In the genomic region with DNA sequence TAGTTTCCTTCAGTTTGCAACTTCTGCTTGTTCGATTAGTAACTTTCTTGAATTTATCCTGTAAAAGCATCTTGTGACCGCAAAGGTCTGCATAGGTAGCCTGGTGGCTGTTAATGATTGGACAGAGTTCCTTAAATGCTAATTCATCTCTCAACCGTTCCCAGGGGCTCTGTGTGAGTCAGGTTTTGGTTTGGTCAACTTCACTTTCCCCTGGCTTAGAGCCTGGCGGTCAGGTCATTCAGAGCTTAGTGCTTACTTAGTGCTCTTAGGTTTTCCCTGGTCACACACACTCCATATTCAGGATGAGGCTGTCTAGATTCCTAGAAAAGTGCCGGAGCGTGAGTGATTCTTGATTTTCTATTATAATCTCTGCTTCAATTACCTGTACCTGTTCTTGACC, we compare ENCODE assay signal across 20 mouse cellular contexts. TPM values are rescaled to one million over a fixed set of nuclear protein-coding genes. Genes with fewer than 3 reads are reported as not detected.
DNase-seq lines count a peak whose midpoint lies in the region; ATAC-seq and TF ChIP-seq lines count a peak whose summit lies in the region.
"Had no signal": no experiment of that assay in that cellular context is flagged by ENCODE, and none has a peak within 500 bp of the region (broad histone marks: within the 10 kb centered on the region; RNA-seq: fewer than 3 reads in every experiment).

No protein-coding gene starts in this region.

- ATAC-seq in intestine, embryonic 15.5 days: peak; percentile 36; the same call in 1 of the 2 replicates
- no peak for ATAC-seq in intestine, embryonic 16.5 days
- ATAC-seq in lung, postnatal 0 days: peak; percentile 94
- no peak for ATAC-seq in hindbrain, embryonic 16.5 days
- ATAC-seq: forebrain, embryonic 13.5 days had no signal

- no peak overlapping the region for H3K4me3 ChIP-seq in intestine, embryonic 15.5 days (replicated peaks)
- H3K4me3 ChIP-seq in intestine, embryonic 16.5 days (ENCODE audit: low read length): no peak overlapping the region
- no peak overlapping the region for H3K4me3 ChIP-seq in lung, postnatal 0 days (ENCODE audit: low read depth, low read length)
- no peak overlapping the region for H3K4me3 ChIP-seq in hindbrain, embryonic 16.5 days (ENCODE audit: low read length)
- H3K4me3 ChIP-seq: forebrain, embryonic 13.5 days; hindbrain, embryonic 15.5 days; layer of hippocampus, adult 2 months; limb, embryonic 15.5 days; midbrain, embryonic 12.5 days had no signal

- H3K9me3 ChIP-seq in intestine, embryonic 15.5 days: no peaks in the 10 kb centered on the region
- H3K9me3 ChIP-seq in intestine, embryonic 16.5 days (ENCODE audit: control insufficient read depth, low read length): peaks cover 4% of the 10 kb centered on the region; the same call in 1 of the 2 replicates
- H3K9me3 ChIP-seq in lung, postnatal 0 days (ENCODE audit: low read length): no peaks in the 10 kb centered on the region
- peaks cover 10% of the 10 kb centered on the region for H3K9me3 ChIP-seq in hindbrain, embryonic 16.5 days (ENCODE audit: control insufficient read depth, low read length)
- H3K9me3 ChIP-seq: hindbrain, embryonic 15.5 days; limb, embryonic 15.5 days had no signal

- 0 out of 2 replicates have a peak overlapping the region, but pooled peaks have one; percentile 17 for H3K4me2 ChIP-seq in intestine, embryonic 15.5 days (replicated peaks)
- no peak overlapping the region; the same call in 1 of the 2 replicates for H3K4me2 ChIP-seq in intestine, embryonic 16.5 days (ENCODE audit: low read depth, low read length)
- H3K4me2 ChIP-seq in lung, postnatal 0 days (replicated peaks; ENCODE audit: low read depth, low read length): no peak overlapping the region
- H3K4me2 ChIP-seq in hindbrain, embryonic 16.5 days (ENCODE audit: low read length): no peak overlapping the region
- H3K4me2 ChIP-seq: forebrain, embryonic 13.5 days; hindbrain, embryonic 15.5 days; limb, embryonic 15.5 days; midbrain, embryonic 12.5 days had no signal

- TF ChIP-seq CTCF in lung, postnatal 0 days (IDR thresholded peaks at IDR 0.05): no peak

- no peak overlapping the region for H3K9ac ChIP-seq in intestine, embryonic 15.5 days
- no peak overlapping the region for H3K9ac ChIP-seq in intestine, embryonic 16.5 days (ENCODE audit: low read depth, low read length)
- no peak overlapping the region for H3K9ac ChIP-seq in lung, postnatal 0 days (replicated peaks; ENCODE audit: low read depth)
- H3K9ac ChIP-seq in hindbrain, embryonic 16.5 days (ENCODE audit: low read depth, low read length): no peak overlapping the region
- H3K9ac ChIP-seq: forebrain, embryonic 13.5 days; hindbrain, embryonic 15.5 days; limb, embryonic 15.5 days; midbrain, embryonic 12.5 days had no signal

- H3K36me3 ChIP-seq in intestine, embryonic 15.5 days: no peaks in the 10 kb centered on the region
- H3K36me3 ChIP-seq in intestine, embryonic 16.5 days (ENCODE audit: control insufficient read depth, insufficient read depth, low read length): no peaks in the 10 kb centered on the region
- no peaks in the 10 kb centered on the region for H3K36me3 ChIP-seq in lung, postnatal 0 days (ENCODE audit: insufficient read depth, low read length)
- peaks cover 4% of the 10 kb centered on the region; the same call in 1 of the 2 replicates for H3K36me3 ChIP-seq in hindbrain, embryonic 16.5 days (ENCODE audit: control insufficient read depth, insufficient read depth, low read length)
- H3K36me3 ChIP-seq: hindbrain, embryonic 15.5 days; limb, embryonic 15.5 days; midbrain, embryonic 12.5 days had no signal

- no peak for TF ChIP-seq EP300 in lung, postnatal 0 days (IDR thresholded peaks at IDR 0.05)

- intact Hi-C loops in heart, postnatal 36 days (cut with DNase I): no loop called here

- no peaks in the 10 kb centered on the region for H3K27me3 ChIP-seq in intestine, embryonic 15.5 days (replicated peaks)
- no peaks in the 10 kb centered on the region for H3K27me3 ChIP-seq in intestine, embryonic 16.5 days (replicated peaks; ENCODE audit: control insufficient read depth, insufficient read depth, low read length)
- H3K27me3 ChIP-seq in lung, postnatal 0 days (replicated peaks; ENCODE audit: insufficient read depth, low read length): no peaks in the 10 kb centered on the region
- no peaks in the 10 kb centered on the region for H3K27me3 ChIP-seq in hindbrain, embryonic 16.5 days (replicated peaks; ENCODE audit: control insufficient read depth, insufficient read depth, low read length)
- H3K27me3 ChIP-seq: forebrain, embryonic 13.5 days; hindbrain, embryonic 15.5 days; limb, embryonic 15.5 days; midbrain, embryonic 12.5 days had no signal

- no peaks in the 10 kb centered on the region; the same call in 1 of the 2 replicates for H3K4me1 ChIP-seq in intestine, embryonic 15.5 days (replicated peaks)
- no peaks in the 10 kb centered on the region for H3K4me1 ChIP-seq in intestine, embryonic 16.5 days (ENCODE audit: control insufficient read depth, insufficient read depth, low read length)
- H3K4me1 ChIP-seq in lung, postnatal 0 days (ENCODE audit: insufficient read depth, low read depth, low read length): no peaks in the 10 kb centered on the region
- no peaks in the 10 kb centered on the region for H3K4me1 ChIP-seq in hindbrain, embryonic 16.5 days (ENCODE audit: control insufficient read depth, insufficient read depth, low read depth, low read length)
- H3K4me1 ChIP-seq: forebrain, embryonic 13.5 days; hindbrain, embryonic 15.5 days; limb, embryonic 15.5 days had no signal

- peak; percentile 55 for DNase-seq in kidney, postnatal 10 days
- peak; percentile 82 for DNase-seq in lung, postnatal 0 days (ENCODE audit: low spot score)
- DNase-seq in yolk sac, embryonic 10.5 days (ENCODE audit: low spot score): peak; percentile 37
- DNase-seq in cerebellum, adult 18-20 months: no peak
- no peak for DNase-seq in heart, postnatal 36 days
- DNase-seq: adrenal gland, postnatal 10 days; cerebellum, adult 9-11 months; heart, adult 18-20 months; retina, postnatal 1 day; thymus, postnatal 36 days had no signal

- H3K27ac ChIP-seq in intestine, embryonic 15.5 days: no peak overlapping the region
- no peak overlapping the region for H3K27ac ChIP-seq in intestine, embryonic 16.5 days (ENCODE audit: low read length)
- no peak overlapping the region for H3K27ac ChIP-seq in lung, postnatal 0 days (ENCODE audit: low read length)
- H3K27ac ChIP-seq in hindbrain, embryonic 16.5 days (ENCODE audit: low read depth, low read length): no peak overlapping the region
- H3K27ac ChIP-seq: forebrain, embryonic 13.5 days; hindbrain, embryonic 15.5 days; layer of hippocampus, adult 2 months; limb, embryonic 15.5 days; macrophage; midbrain, embryonic 12.5 days had no signal

- WGBS in intestine, embryonic 15.5 days: 43% methylated on average over 6 of the region's 6 CpGs
- WGBS in intestine, embryonic 16.5 days: 43% methylated on average over 6 of the region's 6 CpGs
- WGBS in lung, postnatal 0 days: 41% methylated on average over 6 of the region's 6 CpGs
- WGBS in hindbrain, embryonic 16.5 days: 69% methylated on average over 6 of the region's 6 CpGs

RNA-seq across cellular contexts. Expression of a gene that starts 12.6 kb away (rescaled TPM):
- 2.5 and 2.6 TPM in 2 replicates for polyA plus RNA-seq in intestine, embryonic 15.5 days (2015; fragmentation: Nextera tagmentation; extraction: Ambion mirVana)
- 0.99 and 1.1 TPM in 2 replicates for polyA plus RNA-seq in intestine, embryonic 16.5 days (2015; fragmentation: Nextera tagmentation; extraction: Ambion mirVana)
- 2.6 and 3.0 TPM in 2 replicates for polyA plus RNA-seq in lung, postnatal 0 days (2015; fragmentation: Nextera tagmentation; extraction: Ambion mirVana)
- total RNA-seq in heart, postnatal 36 days (2021): 1 to 10 TPM; 1.2 to 1.9 TPM
- polyA plus RNA-seq in hindbrain, embryonic 16.5 days (2015; fragmentation: Nextera tagmentation; extraction: Ambion mirVana): 3.7 and 3.9 TPM in 2 replicates
- total RNA-seq: neutrophil, adult 5-6 weeks had no signal
- polyA plus RNA-seq: macrophage had no signal

Comparison
In these comparisons a context has a peak if more than half of its experiments do, and no peak if none do; other contexts are left out.
1. ATAC-seq: peak in intestine, embryonic 15.5 days (single experiment) and lung, postnatal 0 days (single experiment); none in intestine, embryonic 16.5 days (single experiment) and hindbrain, embryonic 16.5 days (single experiment).
2. DNase-seq: peak in kidney, postnatal 10 days (single experiment), lung, postnatal 0 days (single experiment) and yolk sac, embryonic 10.5 days (single experiment); none in cerebellum, adult 18-20 months (0 of 2) and heart, postnatal 36 days (0 of 2).